Mouse (Mus musculus) 3134 (cell line): ENCODE data around the gene S100a3.

Experiments used
- DNase-seq: peaks from one replicate; pipeline ENCODE4 v3.0.0-alpha.2; 2011; ENCODE audit warnings: low spot score; ENCODE audit not compliant: insufficient read length; ENCODE audit errors: extremely low read depth

The S100a3 gene

DNA sequence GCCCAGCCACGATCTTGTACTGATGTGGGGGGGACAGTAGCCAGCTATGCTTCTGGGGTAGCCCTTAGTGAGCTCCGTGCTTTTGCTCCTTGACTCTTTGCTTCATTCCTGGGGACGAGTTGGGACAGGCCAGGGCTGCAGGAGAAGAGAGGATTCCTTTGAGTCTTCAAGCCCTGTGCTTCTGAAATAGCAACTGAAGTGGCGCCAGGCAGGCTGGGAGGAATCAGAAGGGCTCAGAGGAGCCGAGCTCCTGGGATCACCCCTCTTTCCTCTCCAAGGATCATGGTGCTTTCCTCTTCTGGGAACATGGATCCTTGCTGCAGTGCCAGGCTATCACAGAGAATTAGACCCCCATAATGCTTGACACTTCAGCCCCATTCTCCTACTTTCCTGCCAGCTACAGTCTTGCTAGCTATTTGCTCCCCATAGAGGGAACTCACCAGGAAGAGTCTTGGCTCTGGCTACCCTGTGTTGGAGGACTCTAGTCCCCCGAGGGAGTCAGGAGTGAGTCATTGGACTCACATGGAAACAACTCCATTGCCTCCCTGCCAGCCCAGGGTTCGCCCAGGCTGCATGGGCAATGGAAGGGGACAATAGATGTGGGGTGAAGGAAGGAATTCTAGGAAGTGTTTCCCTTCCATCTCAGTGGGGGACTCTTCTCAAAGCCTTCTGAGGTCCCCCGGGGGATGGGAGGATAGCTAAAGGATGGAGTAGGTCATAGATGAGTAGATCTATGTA, 40.2 kb downstream of the S100a3 start:
- peak; percentile 71 for DNase-seq

DNA sequence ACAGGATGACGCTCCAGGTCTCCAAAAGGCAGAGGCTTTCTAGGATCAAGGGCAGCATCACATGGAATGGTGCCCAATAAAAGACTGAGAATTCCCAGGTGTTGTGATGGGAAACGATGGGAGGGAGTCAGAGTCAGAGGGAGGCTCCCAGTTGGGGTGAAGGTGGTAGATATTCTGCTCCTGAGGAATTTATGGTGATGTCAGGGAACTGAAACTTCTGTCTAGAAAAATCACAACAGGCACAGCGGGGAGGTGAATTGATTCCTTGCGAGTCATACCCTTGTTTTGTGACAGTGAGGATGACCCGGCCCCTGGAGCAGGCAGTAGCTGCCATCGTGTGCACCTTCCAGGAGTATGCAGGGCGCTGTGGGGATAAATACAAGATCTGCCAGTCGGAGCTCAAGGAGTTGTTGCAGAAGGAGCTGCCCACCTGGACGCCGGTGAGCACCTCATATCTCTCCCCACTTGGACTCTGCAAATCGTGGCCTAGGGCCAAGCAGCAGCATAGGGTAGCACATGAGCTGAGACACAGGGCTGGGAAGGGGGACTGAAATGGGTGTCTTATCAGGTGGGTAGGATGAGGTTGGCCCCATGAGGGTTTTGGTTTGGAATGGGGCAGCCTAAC, 41.2 kb downstream of the S100a3 start, which contains the start of gene Gm42674:
Gm42674 (plus strand) TSS at position 419 of the 625 bp plus-strand sequence.
- peak; percentile 30 for DNase-seq

DNA sequence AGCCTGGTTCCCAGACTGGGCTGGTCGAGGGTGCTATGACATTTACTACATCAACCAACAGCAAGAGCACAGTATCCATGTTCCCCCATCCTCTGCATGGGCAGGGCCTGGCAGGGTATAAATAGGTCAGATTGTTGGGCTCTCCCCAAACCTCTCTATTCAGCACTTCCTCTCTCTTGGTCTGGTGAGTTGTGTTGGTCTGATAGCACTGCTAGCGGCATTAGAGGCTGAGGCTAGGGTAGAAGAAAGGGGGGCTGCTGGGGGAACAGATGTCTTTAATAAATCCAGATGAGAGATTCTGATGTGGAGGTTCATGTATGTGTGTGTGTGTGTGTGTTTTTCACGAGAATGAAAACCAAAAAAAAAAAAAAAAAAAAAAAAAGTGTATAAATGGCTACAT, 43.2 kb downstream of the S100a3 start, which contains the start of gene S100a4:
S100a4 (plus strand) TSS at position 149 of the 400 bp plus-strand sequence.
- peak; percentile 83 for DNase-seq

DNA sequence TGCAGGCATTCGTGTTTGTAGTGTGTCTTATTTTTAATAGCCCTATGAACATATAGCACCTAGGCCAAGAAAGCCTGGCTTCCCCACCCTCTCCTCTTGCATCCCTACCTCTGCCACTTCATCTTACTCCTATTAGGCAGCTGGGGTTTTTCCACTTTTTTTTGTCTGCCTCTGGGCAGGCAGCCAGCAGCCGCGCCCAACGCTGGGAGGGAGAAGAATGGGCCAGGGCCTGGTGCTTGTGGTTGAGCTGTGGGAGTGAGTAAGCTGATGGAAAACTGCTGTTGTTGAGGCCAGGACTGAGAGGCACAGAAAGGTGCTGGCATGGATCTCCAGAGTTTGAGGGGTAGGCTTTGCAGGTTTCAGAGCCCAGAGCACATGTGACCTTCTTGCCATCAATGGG, 44.0 kb downstream of the S100a3 start:
- DNase-seq: peak; percentile 96

GRCm38 (mm10) chr3:90605049-90605448, 44.7 kb downstream of the S100a3 start:
- no peak for DNase-seq

DNA sequence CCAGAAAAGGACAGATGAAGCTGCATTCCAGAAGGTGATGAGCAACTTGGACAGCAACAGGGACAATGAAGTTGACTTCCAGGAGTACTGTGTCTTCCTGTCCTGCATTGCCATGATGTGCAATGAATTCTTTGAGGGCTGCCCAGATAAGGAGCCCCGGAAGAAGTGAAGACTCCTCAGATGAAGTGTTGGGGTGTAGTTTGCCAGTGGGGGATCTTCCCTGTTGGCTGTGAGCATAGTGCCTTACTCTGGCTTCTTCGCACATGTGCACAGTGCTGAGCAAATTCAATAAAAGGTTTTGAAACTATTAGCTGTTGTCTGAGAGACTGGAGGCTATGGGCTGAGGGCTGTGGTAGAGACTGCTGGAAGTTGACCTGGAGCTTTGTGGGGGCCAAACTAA, 45.4 kb downstream of the S100a3 start:
- no peak for DNase-seq

DNA sequence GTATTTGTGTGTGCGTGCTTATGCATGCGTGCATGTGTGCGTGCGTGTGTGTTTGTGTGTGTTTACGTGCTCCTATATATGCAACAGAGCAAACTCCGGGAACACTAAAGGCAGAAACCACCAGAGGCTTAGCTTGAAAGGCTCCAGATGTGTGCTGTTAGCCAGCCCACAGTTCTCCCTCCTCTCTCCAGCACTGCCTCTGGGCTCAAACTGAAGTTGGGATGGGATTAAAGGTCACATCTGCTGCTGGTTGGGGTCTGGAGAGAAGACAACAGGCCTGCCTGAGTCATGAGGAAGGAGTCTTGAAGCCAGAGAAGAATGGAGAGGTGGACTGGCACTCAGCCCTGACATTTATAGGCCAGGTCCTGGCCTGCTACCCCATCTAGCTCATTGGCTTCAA, 45.8 kb downstream of the S100a3 start:
- peak; percentile 56 for DNase-seq

DNA sequence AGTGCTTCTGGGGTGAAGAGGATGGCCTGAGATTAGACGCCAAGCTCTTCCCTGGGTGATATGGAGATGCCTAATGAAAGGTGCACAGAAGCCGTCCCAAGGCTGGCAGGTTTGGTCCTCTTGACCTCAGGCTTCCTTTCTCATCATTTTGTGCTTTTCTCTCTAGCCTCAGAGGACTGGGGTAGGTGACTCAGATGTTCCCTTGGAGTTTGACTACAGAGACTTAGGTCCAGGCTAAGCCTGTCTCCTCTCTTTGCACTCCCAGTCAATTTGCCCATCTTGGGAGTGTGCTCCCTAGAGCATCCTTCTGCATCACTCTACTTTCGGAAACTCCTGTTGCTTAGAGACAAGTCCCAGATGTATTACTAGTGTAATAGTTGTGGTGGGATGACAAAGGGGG, 47.0 kb downstream of the S100a3 start:
- peak; percentile 41 for DNase-seq

GRCm38 (mm10) chr3:90608223-90608622, 47.8 kb downstream of the S100a3 start, which contains the start of gene S100a5:
Gene S100a5 (plus strand): TSS chr3:90608523.
- DNase-seq: no peak

- DNase-seq: no peak
Measured at GRCm38 (mm10) chr3:90609102-90609501, 48.7 kb downstream of the S100a3 start.

DNA sequence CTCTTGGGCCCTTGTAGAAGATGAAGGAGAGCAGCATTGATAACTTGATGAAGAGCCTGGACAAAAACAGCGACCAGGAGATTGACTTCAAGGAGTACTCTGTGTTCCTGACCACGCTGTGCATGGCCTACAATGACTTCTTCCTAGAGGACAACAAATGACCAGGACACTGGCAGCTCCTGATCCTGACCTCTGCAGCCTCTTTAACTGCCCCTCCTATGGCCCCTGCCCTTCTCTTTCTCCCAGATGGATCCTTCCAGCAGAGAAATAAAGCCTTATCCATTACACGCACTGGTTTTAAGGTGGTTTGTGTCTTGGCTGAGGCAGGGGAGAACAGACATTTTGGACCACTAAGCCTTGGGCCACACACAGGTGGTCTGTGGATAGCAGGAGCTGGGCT, 51.1 kb downstream of the S100a3 start:
- no peak for DNase-seq

DNA sequence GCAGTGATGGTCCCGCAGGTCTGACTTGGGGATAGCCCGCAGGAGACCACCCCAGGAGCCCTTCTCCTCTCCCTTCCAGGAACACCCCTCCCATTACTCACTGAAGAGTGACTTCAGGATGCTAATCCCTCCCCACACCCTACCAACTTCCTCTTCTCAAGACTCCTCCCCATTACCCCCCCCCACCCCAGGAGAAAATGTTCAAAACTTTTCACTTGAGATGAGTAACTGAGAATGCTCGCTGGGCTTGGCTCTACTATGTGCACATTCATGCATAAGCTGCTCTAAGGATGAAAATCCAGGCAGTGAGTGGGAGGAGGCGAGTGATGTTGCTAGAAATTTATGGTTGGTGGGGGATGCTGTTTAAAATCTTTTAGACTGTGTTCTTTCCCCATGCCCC, 51.7 kb downstream of the S100a3 start:
- DNase-seq: peak; percentile 71

DNA sequence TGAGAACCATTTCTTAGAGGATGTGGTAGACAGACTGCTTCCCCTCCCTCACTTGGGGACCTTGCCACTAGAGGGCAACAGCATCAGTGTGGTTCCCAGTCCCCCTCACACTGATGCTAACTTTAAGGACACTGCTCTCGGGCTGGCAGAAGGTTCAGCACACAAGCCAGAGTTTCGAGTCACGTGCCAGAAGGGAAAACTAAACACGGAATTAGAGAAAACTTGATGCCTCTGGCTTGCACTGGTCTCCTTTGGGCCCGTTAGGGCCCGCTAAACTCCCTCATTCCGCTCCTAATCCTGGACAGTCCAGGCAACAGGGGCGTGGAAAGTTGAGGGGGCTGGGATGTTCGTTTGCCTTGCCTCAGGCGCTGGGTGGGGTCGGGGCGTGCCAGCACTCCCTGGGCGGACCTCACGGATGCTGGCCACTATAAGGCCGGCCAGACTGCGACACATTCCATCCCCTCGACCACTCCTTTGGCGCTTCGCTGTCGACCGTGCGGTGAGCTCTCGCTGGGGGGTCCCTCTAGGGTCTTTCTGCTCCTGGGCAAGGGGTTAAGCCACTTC, 52.4 kb downstream of the S100a3 start, which contains the start of gene S100a6:
S100a6 (plus strand) TSS at position 155 of the 564 bp plus-strand sequence.
- peak; percentile 94 for DNase-seq

DNA sequence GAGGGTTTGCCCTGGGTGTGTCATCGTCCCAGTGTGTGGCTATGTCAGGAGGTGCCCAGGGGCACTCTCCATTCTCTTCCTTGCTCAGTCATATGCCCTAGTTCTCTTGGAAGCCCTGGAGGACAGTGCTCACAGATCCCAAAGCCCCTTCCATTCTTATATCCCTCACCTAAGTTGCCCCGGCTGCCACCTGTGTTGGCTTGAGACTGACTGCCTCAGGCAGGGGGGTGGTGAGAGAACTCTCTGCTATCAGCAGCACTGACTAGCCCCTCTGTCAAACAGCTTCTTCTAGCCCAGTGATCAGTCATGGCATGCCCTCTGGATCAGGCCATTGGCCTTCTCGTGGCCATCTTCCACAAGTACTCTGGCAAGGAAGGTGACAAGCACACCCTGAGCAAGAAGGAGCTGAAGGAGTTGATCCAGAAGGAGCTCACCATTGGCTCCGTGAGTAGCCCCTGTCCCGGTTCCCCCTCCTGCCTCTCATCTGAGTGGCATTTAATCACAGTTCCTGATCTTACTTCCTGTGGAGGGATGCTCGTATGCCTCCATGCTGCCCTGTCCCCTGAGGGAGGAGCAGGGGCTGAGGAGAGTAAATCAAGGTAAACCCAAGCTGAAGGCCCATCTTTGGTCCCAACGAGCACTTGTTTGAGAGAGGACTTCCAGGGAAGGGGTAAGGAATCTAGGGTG, 53.2 kb downstream of the S100a3 start:
- no peak for DNase-seq

- DNase-seq: no peak
Measured at GRCm38 (mm10) chr3:90614148-90614530, 53.8 kb downstream of the S100a3 start.

DNA sequence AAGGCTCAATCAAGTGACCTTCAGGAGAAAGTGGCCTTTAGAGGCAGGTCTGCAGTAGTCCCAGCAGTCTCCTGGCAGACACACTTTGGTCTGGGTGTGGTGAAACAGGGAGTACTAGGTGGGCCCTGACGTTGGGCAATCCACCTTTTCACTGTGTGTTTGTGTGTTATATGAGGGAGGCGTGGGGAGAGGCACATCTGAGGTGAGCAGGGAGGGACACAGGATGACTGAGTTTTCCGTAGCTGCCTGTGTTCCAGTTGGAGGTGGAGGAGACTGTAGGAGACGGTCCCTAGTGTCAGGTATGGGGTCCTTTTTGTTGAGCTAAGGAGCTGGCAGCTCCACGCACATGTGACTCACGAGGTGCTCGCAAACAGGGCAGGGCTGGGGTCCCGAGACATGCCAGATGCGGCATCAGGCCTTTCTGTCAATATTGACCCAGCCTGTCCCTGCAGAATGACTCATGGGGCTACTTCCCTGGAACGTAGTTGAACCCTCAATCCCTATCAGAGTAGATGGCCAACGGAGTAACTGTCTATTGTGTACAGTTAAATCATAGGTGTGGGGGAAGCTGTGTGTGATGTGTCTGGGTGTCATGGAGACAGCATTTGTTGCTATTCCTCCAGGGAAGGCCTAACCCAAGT, 54.4 kb downstream of the S100a3 start:
- DNase-seq: peak; percentile 64

DNA sequence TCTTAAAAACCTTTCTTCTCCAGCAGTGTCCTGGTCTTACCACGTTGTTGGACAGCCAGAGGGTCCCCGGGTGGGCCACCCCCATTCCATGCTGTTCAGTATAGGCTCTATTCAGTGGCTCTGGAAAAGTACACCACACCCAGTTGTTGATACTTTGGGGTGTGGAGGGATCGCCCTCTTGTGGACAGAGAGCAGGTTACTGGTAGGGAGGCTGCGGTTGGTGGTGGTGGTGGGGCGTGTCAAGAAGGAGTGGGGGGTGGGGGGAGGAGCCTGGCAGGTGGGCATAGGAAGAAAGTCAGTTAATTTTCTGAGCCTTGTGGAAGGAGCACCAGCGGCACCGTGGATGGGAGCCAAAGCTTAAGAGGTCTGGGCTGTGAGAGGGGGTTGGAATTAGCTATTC, 55.0 kb downstream of the S100a3 start:
- DNase-seq: peak; percentile 81

DNA sequence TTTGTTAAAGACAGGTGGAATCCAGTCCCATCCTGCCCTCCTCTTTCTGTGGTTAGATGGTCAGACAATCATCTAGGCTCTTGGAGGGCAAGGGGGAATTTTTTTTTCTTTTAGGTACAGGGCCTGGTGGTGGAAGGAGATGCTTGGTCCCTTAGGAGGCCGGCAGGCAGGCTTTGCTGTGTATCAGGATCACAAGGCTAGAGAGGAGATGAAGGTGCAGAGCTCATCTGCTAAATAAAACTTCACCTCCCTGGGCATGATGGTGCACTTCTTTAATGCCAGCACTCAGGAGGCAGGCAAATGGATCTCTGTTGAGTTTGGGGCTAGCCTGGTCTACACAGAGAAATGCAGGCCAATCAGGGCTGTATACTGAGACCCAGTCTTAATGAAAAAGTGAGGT, 55.5 kb downstream of the S100a3 start:
- peak; percentile 28 for DNase-seq

DNA sequence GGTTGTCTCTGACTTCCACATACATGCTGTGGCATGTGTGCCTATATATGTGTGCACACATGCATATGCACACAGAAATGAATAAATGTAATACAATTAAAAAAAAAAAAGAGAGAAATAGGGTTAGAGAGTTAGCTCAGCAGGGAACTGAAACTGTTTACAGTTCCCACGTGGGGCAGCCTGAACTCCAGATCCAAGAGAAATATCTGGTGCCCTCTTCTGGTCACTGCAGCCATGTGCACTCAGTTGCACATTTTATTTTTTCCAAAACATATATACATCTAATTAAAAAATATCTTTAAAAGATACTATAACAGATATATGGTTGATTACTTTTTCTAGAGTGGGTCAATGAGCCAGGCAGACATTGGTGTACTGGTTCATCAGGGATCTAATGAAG, 57.2 kb downstream of the S100a3 start:
- no peak for DNase-seq

- no peak for DNase-seq
Measured at GRCm38 (mm10) chr3:90621552-90621951, 61.2 kb downstream of the S100a3 start.
